Mouse (Mus musculus): ENCODE data around the gene Pogk.

The Pogk gene

DNA sequence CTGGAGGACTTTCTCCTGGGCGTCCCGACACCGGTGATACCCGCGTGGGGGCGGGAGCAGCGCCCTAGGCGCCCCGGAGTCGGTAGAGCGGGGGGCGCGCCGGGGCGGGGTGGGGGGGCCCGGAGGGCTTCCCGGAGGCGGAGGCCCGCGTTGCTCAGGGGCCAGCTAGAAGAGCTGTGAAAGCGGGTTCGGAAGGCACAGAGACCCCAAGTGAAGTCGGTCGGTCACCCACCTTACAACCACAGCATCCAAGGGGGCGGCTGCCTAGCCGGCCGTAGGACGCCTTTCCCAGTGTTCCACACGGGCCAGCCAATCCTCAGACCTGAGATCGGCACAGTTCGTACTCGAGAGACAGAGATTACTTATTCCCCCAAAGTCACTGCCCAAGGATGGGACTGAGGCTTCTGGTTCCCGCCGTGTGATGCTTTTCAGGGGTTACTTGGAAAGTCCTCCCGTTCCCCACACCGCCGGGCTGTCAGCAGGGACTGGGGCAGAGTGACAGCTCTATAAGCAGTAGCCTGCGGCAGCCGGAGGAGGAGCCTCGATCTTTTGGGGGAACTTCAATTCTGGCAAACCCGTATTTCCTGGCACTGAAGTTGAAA is 29.9 kb downstream of the Pogk start:
- intact Hi-C loops (cut with DNase I): loop anchor here (2.0 kb wide), 1 partner anchor 29 kb away; the partner anchor contains the start of gene Pogk

DNA sequence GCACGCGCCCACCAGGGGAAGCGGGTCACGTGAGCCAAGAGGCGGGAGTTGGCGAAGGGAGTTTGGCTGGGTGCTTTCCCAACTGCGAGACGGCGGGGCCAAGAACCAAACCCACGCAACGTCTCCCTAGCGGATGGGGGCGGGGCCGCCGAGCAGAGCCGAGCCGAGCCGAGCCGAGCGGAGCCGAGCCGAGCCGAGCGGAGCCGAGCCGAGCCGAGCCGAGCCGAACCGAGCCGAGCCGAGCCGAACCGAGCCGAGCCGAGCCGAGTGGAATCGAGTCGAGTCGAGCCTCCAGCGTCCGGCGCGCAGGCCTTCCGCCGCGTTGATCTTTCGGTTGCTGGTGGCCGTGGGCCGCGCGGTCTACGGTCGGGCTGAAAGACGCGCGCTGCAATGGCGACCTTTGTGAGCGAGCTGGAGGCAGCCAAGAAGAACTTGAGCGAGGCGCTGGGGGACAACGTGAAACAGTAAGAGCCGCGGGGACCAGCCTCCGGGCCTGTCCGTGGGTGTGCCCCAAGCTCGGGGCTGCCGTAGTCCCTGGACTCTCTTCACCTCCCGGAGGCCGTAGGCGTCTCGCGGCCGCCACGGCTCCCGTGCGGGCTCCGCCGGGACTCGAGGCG is 30.5 kb downstream of the Pogk start, which contains the start of gene Tada1:
TSS of gene Tada1 (plus strand) at position 85 of the 617 bp plus-strand sequence.
- intact Hi-C loops (cut with DNase I): loop anchor here (2.0 kb wide), 1 partner anchor 30 kb away; the partner anchor contains the start of gene Pogk

DNA sequence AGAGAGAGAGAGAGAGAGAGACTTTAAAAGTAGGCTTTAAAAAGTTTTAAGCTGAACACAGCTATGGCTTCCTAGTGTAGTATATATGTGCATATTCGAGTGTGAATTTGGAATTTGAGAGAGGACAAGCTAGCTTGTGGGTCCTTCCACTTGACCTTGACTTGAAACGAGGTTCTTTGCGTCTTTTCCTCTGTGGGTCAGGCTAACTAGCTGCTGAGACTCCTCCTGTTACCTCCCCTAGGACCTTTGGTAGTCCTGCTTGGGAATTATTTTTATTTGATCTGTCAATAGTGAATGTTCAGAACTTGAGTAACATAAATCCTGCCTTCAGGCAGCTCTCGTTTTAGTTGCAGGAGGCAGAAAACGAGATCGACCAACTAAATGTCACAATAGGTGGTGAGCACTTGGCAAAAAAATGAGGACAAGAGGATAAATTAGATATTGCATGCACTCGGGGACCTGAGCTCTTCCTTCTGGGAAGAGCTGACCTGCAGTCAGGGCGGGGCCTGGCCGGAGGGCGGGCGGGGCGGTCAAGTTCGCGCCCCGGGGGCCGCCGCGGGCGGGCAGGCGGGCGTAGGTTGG is 31.1 kb downstream of the Pogk start:
- intact Hi-C loops (cut with DNase I): loop anchor here (2.0 kb wide), 1 partner anchor 30 kb away; the partner anchor contains the start of gene Pogk

DNA sequence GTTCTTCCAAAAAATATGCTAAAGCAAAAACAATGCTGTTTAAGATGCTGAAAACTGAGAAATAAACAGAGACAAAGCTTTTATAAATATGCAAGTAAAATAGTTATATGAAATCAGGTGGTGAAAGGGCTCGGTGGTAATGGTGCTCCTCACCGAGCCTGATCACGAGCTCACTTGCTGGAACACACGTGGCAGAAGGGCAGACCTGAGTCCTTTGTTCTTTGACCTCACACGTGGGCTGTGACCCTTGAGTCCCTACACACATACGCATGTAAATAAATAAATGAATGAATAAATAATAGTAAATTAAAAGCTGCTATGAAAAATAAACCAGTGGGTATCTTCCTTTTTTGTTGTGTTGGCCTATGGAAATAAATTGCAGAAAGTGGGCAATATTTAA is 32.5 kb downstream of the Pogk start:
- intact Hi-C loops (cut with DNase I): no loop called here

DNA sequence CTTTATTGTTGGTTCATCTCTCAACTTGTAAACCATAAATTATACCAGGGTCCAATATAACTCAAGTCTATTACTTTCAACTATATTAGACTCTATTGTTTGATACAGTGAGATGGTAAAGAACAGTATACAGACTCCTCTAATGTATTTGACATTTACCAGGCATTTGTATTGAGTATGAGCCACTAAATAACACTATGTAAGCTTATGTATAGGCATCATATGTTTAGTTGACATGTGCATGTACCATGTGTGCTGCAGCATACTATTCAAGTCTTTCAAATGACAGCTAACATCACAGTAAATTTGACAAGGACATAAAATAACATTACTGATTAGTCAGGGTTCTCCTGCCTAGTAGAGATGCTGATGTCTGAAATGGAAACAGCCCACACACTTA is 46.5 kb downstream of the Pogk start:
- intact Hi-C loops (cut with DNase I): no loop called here

DNA sequence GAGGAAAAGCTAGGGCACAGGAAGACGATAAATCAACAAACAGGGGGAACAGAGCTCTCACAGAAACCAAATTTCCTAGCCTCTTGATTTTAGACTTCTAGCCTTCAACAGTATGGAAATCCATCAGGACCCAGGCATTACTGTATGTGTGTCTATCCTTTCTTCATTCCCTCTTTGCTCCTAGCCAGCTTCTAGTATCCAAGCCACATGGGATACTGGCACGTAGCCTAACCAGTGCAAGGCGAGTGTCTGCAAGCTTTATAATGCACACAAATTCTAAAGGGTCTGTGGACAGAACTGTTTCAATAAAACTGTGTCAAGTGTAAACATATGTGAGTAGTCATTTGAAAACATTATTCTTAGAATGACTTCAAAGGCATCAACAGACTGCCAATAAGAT is 47.0 kb downstream of the Pogk start:
- intact Hi-C loops (cut with DNase I): no loop called here

DNA sequence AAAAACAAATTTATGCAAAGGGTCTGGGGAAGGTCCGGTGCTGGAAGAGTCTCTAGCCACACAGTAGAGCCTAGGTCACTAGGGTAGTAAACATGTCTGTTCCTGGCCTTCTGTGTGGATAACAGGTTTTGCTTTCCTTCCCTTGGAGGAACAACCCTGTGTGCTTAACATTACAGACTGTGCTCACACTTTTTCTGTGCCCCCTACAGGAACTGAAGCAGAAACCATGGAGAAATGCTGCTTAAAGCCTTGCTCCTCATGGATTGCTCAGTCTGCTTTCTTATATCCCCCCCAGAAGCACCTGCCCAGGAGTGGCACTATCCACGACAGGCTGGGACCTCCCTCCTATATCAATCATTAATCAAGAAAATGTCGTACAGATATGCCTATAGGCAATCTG is 47.8 kb downstream of the Pogk start:
- intact Hi-C loops (cut with DNase I): loop anchor here (2.0 kb wide), 1 partner anchor 201 kb away; no protein-coding TSS in a partner anchor

DNA sequence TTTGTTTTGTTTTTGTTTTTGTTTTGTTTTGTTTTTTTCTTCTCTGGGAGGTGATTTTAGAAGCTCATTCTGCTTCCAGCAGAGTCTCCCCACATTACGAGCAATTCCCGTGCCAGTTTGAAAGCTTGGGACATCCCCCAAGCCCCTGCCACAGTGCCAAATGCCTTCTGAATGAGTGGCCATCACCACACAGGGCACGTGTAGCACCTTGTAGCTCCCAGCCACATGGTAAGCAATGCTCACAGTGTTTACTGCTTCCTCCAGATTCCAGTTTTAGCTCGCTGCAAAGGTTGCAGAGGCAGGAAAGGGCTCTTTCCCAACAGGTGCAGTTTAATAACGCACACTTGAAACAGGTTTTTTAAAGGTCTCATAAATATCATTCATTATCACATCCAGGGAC is 48.8 kb downstream of the Pogk start:
- intact Hi-C loops (cut with DNase I): loop anchor here (2.0 kb wide), 1 partner anchor 200 kb away; no protein-coding TSS in a partner anchor

DNA sequence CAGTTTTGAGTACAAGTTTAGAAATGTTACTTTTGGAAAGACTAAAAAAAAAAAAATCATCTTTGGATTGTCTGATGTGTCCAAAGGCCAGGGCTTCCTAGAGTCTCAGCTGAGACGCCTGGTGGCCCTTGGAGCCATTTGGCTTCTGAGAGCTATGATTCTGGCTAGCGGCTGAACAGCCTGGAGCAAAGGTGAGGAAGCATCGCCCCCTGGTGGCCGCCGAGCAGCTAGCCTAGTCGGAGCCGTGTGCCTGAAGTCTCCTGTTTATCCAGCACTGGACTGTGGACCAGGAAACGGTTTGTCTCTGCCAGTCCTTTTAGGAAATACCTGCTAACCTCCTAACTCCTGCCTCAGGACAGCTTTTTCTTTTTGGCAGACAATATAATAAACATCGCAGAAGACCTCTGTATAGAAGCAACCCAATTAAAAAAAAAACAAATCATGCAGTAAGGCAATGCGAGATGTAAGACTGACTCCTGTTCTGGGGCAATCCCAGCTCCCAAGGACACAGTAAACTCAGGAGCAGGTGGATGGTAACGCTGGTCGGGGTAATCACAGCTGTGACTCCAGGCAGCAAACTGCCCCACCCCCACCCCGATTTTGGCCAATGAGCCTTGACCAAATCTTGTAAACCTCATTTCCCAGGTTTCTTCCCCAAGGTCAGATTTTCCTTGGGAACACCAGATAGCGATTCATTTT is 49.4 kb downstream of the Pogk start:
- intact Hi-C loops (cut with DNase I): loop anchor here (2.0 kb wide), 1 partner anchor 200 kb away; no protein-coding TSS in a partner anchor

DNA sequence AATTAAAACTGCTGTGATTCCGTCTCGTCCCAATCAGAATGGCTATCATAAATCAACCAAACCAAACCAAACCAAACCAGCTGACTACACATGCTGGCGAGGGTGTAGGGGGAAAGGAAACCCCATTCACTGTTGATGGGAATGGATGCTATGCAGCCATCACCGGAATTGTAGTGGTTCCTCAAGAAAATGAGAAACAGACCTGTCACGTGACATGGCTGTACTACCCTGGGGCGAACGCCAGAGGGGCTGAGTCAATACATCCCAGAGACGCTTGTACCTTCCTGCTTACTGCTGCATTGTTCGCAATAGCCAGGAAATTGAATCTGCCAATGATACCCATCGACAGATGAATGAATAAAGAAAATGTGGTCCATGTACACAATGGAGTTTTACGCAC is 59.9 kb downstream of the Pogk start:
- intact Hi-C loops (cut with DNase I): no loop called here

DNA sequence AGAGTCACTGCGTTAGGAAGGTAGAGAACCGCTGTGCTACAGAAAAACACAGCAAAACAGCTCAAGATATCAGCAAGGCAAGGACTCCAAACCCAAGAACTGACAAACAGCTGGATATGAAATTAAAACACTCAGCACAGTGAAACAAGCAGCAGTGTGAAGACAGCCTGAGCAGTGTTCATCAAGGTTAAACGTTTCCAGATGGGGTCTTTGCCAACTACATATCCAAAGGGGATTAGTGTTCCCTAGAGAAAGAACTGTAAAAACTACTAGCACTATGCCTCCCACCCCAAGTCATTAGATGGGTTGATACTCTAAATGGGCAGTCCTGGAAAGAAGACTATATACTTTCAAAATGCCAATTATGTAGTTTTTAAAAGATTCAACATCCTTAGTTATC is 60.3 kb downstream of the Pogk start:
- intact Hi-C loops (cut with DNase I): no loop called here

DNA sequence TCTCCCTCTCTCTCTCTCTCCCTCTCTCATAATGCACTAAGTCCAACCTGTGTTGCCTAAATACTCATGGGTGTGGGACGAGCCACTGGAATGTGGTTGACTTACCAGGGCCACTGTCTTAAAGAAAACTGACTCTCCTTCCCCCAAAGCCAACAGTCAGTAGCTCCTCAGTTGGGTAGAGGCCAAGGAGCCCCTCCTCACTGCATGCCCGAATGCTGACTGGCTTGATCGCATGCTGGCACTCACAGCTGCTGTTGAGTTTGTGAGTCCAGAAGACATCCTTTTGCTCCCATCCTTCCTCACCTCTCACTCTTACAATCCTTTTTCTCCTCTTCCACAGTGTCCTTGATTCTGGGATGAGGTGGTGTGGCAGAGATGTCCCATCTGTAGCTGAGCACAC is 62.8 kb downstream of the Pogk start:
- intact Hi-C loops (cut with DNase I): no loop called here

DNA sequence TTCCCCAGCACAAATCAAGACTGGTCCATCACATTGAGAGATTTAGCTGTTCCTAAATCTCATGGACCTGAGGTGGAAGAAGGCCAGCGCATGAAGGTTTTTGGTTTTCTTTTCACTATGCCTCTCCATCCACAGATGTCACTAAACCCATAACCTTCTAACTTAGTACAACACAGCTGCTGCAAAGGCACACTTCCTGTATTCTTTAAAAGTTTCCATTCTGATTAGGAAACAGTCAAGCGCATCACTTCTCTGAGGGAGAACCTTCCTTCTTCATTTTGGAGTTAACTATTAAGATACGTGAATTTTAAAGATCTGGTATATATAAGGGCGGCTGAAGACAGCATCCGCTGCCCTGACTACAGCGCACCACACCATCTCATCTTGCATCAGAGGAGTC is 64.1 kb downstream of the Pogk start:
- intact Hi-C loops (cut with DNase I): no loop called here

DNA sequence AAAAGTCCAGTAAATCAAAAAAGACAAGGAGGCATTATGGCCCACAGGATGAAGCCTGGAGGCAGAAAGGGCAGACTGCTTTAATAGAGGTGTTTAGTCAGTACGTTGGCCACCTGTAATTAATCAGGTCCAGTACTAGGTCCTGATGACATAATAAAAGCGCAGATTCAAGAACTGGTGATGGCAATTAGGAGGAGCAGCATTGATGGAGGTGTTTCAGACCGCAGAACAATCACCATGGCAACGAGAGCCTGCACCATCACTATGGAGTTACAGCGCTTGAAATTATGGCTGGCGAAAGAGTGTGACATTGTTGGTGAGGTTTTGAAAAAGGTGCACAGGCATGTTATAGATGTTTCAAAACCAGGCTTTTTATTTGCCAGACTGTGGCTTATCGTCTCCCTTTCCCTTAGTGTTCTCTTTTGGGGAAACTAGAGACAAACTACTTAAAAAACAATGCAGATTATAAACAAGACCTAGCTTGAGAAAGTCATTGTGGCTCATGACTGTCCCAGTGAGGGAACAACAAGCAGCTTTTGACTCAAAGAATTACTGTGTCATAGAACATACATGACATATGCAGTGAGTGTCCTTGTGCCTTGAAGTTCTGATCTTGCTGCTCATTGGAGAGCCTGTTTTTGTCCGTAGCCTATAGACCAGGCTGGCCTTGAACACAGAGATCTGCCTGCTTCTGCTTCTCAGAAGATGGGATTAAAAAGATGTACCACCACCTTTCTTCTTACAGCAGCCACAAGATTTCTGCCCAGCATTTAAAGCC is 65.2 kb downstream of the Pogk start:
- intact Hi-C loops (cut with DNase I): no loop called here

DNA sequence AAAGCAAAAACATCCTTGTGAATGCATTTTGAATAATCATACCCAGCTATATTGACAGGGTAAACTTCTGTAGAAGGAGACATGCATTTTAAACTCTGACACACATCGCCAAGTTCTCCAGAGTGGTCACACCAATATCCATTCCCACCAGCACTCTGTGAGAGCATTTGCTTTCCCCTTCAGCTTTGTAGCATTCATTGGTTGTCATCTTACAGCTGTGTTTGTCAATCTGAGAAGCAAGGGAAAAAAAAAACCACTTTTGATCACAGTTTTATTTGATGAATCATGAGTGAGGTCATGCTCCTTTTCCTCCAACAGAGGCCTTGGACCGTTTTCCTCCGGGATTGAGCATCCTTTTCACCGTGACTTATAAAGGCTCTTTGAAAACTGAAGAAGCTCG is 66.1 kb downstream of the Pogk start:
- intact Hi-C loops (cut with DNase I): no loop called here

DNA sequence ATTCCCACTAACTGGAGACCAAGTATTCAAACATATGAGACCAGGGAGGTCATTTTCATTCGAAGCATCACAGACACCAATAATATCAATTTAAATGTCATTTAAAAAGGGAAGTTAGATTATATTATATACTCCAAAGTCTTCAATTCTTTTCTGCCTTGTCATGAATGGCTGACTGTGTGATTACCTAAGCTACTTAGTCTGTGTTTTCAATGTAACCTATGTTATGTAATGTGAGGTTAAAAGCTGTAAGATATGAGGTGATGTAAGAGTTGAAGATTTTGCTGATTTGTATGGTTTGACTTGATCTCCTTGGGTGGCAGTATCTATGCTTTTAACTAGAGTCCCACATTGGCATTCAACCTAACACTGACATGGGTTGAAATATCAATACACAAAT is 67.1 kb downstream of the Pogk start:
- intact Hi-C loops (cut with DNase I): no loop called here

DNA sequence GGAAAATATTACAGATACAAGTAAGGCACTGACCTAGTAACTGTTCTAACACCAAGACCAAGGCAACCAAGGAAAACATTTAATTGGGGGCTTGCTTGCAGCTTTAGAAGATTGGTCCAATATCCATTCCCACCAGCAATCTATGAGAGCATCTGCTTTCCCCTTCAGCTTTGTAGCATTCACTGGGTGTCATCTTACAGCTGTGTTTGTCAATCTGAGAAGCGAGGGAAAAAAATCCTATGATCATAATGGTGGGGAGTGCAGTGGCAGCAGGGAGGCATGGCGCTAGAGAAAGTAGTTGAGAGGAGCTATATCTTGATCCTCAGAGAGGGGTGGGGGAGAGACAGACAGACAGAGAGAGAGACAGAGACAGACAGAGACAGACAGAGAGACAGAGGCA is 67.6 kb downstream of the Pogk start:
- intact Hi-C loops (cut with DNase I): no loop called here

DNA sequence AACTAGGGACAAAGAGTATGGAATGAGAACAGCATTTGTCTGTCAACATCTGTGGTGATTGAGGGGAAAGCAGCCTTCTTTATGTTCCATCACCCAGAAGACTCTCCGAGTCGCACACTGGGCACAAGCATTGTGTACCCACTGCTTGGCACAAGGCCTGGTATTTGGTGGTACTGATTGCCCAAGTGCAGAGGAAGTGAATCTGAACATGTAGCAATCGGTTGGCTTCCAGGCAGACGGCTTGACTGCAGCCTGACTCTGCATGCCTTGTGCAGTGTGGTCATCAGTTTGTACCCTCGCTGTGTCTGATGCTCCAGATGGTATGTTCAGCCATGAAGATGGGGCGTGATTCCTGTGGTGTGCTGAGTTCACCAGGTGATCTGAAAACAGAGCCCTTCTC is 70.6 kb downstream of the Pogk start:
- intact Hi-C loops (cut with DNase I): no loop called here
